Mouse (Mus musculus) stomach, embryonic 15.5 days (tissue): ENCODE data around the gene Ptpn14. TPM values are rescaled to one million over a fixed set of nuclear protein-coding genes. Genes with fewer than 3 reads are reported as not detected.

Experiments
- ATAC-seq: fragments of 200-750 bp; cut with Nextera tagmentation; 2 replicates; pipeline ENCODE4 v1.8.0; 2017; ENCODE audit warnings: low read depth, moderate number of reproducible peaks, moderate TSS enrichment; ENCODE audit not compliant: insufficient read depth, low FRiP score
- H3K27ac ChIP-seq: fragments of 300-500 bp; sonication (generic); 2 replicates; pipeline ENCODE4 v1.5.1; 2015; ENCODE audit warnings: mild to moderate bottlenecking, inconsistent platforms
- H3K27me3 ChIP-seq: fragments of 300-500 bp; sonication (generic); replicated peaks from 2 replicates; pipeline ENCODE4 v1.6.1; 2015; ENCODE audit warnings: inconsistent platforms
- H3K36me3 ChIP-seq: fragments of 300-500 bp; sonication (generic); 2 replicates; pipeline ENCODE4 v1.6.1; 2015; ENCODE audit warnings: inconsistent platforms
- H3K4me1 ChIP-seq: fragments of 300-500 bp; sonication (generic); 2 replicates; pipeline ENCODE4 v1.6.1; 2015; ENCODE audit warnings: inconsistent platforms
- H3K4me2 ChIP-seq: fragments of 300-500 bp; sonication (generic); 2 replicates; pipeline ENCODE4 v1.6.1; 2015; ENCODE audit warnings: mild to moderate bottlenecking, inconsistent platforms
- H3K4me3 ChIP-seq: fragments of 300-500 bp; sonication (generic); replicated peaks from 2 replicates; pipeline ENCODE4 v1.5.1; 2015; ENCODE audit warnings: inconsistent platforms
- H3K9ac ChIP-seq: fragments of 300-500 bp; sonication (generic); 2 replicates; pipeline ENCODE4 v1.6.1; 2015; ENCODE audit warnings: inconsistent platforms
- H3K9me3 ChIP-seq: fragments of 300-500 bp; sonication (generic); 2 replicates; pipeline ENCODE4 v1.6.1; 2016; ENCODE audit warnings: inconsistent platforms
- WGBS: fragments of 180-500 bp; shearing (Covaris S2); methylation state at CpG from one replicate; pipeline ENCODE4 v1.1.7; 2015; 5-methylcytosine and 5-hydroxymethylcytosine counted together
- polyA plus RNA-seq: library from polyadenylated mRNA; unstranded; fragments of >200 nt; fragmentation: Nextera tagmentation; extraction: Ambion mirVana; gene quantifications from 2 replicates; pipeline ENCODE4 v1.2.1, GENCODE M21; 2015

The Ptpn14 gene
- polyA plus RNA-seq, 1 experiment from 2014 or later: 7.6 TPM

DNA sequence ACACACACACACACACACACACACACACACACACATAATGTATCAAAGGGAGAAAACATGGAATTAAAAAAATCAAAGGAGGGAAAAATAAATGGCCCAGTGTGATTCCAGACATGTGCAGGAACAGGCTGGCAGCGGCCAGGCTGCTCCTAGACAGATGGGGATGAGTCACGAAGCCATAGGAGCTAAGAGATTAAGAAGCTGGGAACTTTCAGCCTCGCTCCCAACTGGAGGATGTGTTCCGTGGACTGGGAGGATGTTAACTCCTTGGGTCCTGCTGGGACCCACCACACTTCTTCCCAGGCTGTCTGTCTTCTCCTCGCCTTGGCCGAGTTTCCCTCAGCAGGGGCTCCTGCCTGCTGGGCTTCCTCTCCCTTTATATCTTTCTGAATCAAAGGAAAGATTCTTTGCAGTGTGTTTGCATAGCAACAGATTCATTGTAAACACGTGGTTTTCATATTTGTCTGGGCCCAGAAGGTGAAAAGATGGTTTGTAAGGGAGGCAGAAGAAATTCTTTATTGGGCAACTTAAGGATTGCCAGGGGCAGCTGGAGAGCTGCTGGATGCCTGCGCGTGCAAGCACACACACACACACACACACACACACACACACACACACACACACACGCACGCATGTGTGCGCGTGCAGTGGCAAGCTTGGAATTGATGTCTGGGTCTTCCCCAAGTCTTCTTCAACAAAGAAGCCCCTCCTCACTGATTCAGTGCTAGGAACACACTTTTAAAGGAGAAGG lies 72.3 kb downstream of the Ptpn14 start:
- H3K36me3 ChIP-seq: no peaks in the 10 kb centered on the region
- H3K27me3 ChIP-seq: no peaks in the 10 kb centered on the region
- no peak for ATAC-seq
- H3K9me3 ChIP-seq: no peaks in the 10 kb centered on the region
- H3K9ac ChIP-seq: no peak overlapping the region
- no peak overlapping the region for H3K4me3 ChIP-seq
- 0 out of 2 replicates have a peak overlapping the region, but pooled peaks have one; percentile 28 for H3K27ac ChIP-seq
- 58% methylated on average over 13 of the region's 13 CpGs for WGBS
- no peak overlapping the region for H3K4me2 ChIP-seq
- H3K4me1 ChIP-seq: peaks cover 5% of the 10 kb centered on the region; the same call in 1 of the 2 replicates

DNA sequence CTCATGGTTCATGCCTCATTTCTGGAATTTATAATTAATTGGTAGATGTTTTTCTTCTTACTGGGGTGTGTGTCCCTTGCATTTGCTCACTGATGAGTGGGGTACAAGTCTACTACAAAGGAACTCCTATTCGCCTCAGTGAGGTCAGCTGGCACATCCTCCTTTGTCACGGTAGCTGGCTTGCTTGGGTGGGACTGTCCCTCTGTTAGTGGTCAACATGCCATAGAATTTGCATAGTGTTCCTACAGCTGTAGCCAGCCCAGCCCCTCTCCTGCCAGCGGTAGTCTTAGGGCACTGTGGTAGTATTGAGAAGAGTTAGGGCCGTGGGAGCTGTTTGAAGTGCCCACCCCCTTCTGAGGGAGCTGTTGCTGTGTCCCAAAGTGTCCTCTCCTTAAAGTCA lies 73.2 kb downstream of the Ptpn14 start:
- WGBS: 84% methylated on average over 4 of the region's 4 CpGs
- Histone ChIP-seq H3K27ac (no peak overlapping the region), H3K9ac (no peak overlapping the region), H3K9me3 (no peaks in the 10 kb centered on the region), H3K27me3 (no peaks in the 10 kb centered on the region), H3K4me2 (no peak overlapping the region), H3K4me1 (peaks cover 5% of the 10 kb centered on the region; the same call in 1 of the 2 replicates), H3K4me3 (no peak overlapping the region), H3K36me3 (no peaks in the 10 kb centered on the region)
- ATAC-seq: no peak

DNA sequence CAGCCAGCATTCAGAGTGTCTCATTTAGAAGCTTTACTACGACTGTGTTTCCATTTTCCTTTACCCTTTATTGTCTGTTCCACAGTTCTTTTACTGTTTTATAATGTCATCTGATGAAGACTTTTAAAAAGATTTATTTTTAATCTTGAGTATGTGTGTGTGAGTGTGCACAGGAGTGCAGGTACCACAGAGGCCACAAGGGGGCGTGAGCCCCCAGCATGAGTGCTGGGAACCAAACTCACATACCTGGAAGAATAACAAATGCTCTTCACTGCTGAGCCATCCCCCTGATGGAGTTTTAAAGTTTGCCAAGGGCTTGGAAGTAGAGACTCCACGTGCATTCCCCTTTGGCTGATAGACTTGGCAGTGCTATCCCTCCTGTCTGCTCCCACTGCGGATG lies 74.5 kb downstream of the Ptpn14 start:
- no peak overlapping the region for H3K4me3 ChIP-seq
- H3K4me1 ChIP-seq: peaks cover 8% of the 10 kb centered on the region; the same call in 1 of the 2 replicates
- no peaks in the 10 kb centered on the region for H3K27me3 ChIP-seq
- no peak overlapping the region for H3K4me2 ChIP-seq
- no peak overlapping the region; the same call in 1 of the 2 replicates for H3K27ac ChIP-seq
- no peaks in the 10 kb centered on the region for H3K9me3 ChIP-seq
- 85% methylated on average over 4 of the region's 4 CpGs for WGBS
- ATAC-seq: no peak
- no peaks in the 10 kb centered on the region for H3K36me3 ChIP-seq
- H3K9ac ChIP-seq: no peak overlapping the region

DNA sequence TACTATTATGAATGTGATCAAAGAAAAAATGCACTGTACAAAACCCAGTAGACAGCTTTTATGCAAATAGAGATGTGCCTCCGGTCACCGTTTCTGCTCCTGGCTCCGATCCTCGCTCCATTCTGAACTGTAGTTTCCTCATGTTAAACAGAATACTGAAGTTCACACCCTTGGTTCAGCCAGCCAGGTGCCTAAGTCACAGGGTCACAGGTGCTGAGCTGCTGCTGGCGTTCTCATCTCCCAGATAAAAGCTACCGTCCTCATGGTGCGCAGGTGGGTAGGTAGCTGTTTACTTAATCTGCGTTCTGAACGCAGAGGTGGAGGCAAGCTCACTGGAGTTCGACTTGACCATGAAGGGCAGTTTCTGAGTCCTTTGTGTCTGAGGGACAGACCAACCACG lies 75.7 kb downstream of the Ptpn14 start:
- 68% methylated on average over 11 of the region's 11 CpGs for WGBS
- Histone ChIP-seq H3K27me3 (no peaks in the 10 kb centered on the region), H3K27ac (peak overlapping the region; percentile 35; the same call in 1 of the 2 replicates), H3K9me3 (no peaks in the 10 kb centered on the region), H3K4me2 (no peak overlapping the region), H3K36me3 (no peaks in the 10 kb centered on the region), H3K4me1 (peaks cover 8% of the 10 kb centered on the region; the same call in 1 of the 2 replicates), H3K4me3 (no peak overlapping the region), H3K9ac (no peak overlapping the region)
- no peak; the same call in 1 of the 2 replicates for ATAC-seq

DNA sequence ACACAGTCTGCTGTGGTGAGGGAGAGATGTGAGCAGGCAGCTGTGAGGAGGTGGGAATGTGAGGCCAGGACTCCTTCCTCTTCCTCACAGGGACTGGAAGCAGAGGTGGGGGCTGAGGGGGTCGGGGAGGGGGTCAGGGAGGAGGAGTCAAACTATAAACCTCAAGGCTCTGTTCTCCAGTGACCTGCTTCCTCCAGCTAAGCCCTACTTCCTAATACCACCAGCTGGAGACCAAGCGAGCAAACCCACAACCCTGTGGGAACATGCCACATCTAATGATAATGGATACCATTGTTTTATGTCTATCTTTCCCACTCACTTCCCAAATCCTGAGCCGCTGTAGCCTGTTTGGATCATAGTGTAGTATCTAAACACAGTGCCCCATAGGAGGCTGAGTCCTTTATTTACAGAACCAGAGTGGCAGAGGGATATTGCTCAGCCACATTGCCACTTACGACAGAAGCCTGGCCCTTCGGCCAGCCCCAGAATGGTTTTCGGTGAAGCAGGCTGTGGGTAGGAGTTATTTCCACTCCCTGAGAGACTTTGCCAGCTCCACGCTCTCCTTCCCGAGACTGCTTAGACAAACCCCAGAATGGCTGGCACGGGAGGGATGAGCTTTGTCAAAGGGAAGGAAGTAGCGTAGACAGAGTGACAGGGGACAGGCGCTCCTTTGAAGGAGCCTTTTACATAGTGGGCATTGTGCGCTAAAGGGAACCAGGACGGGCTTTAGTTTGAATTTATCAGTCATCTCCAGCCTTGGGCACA lies 78.6 kb downstream of the Ptpn14 start:
- Histone ChIP-seq H3K4me3 (no peak overlapping the region), H3K36me3 (no peaks in the 10 kb centered on the region), H3K4me1 (0 out of 2 replicates have a peak, but pooled peaks cover 9% of the 10 kb centered on the region), H3K27me3 (no peaks in the 10 kb centered on the region), H3K9ac (no peak overlapping the region), H3K4me2 (no peak overlapping the region), H3K9me3 (no peaks in the 10 kb centered on the region), H3K27ac (no peak overlapping the region)
- 66% methylated on average over 13 of the region's 13 CpGs for WGBS
- ATAC-seq: no peak

DNA sequence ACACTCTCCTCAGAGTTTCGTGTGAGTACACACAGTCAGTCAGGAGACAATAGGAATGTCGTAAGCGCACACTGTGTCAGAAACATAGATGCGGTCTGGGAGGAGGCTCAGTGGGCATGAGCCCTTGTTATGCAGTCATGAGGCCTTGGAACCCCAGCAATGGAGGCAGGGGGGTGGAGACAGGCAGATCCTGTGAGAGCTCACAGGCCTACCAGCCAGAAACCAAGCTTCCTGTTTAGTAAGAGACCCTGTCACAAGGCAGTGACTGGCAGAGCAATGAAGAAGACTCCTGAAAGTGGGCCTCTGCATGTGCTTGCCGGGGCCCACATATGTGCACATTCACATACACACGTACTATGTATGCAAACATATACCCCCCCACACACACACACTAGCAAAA lies 79.9 kb downstream of the Ptpn14 start:
- no peak overlapping the region for H3K4me3 ChIP-seq
- H3K9me3 ChIP-seq: no peaks in the 10 kb centered on the region
- no peak overlapping the region for H3K9ac ChIP-seq
- H3K27me3 ChIP-seq: no peaks in the 10 kb centered on the region
- H3K36me3 ChIP-seq: no peaks in the 10 kb centered on the region
- no peak overlapping the region for H3K27ac ChIP-seq
- H3K4me1 ChIP-seq: 0 out of 2 replicates have a peak, but pooled peaks cover 11% of the 10 kb centered on the region
- ATAC-seq: no peak
- 91% methylated on average over 6 of the region's 6 CpGs for WGBS
- H3K4me2 ChIP-seq: no peak overlapping the region

DNA sequence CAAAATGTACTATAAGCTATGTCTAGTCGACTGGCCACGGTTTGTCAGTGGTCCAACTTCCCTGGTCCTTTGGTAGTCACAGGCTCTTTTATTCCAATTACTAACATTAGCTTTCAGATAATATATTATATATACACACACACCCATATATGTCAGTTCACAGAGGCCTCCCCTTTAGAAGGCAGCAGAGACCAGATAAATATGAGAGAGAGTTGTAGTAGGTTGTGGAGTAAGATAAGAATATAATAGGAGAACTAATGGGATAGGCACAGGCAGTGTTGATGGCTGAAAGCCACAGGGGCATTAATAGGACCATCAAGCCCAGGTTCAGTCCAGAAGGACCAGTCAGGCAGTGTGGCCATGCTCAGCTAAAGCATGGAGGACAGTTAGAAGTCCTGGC lies 80.4 kb downstream of the Ptpn14 start:
- H3K4me2 ChIP-seq: no peak overlapping the region

DNA sequence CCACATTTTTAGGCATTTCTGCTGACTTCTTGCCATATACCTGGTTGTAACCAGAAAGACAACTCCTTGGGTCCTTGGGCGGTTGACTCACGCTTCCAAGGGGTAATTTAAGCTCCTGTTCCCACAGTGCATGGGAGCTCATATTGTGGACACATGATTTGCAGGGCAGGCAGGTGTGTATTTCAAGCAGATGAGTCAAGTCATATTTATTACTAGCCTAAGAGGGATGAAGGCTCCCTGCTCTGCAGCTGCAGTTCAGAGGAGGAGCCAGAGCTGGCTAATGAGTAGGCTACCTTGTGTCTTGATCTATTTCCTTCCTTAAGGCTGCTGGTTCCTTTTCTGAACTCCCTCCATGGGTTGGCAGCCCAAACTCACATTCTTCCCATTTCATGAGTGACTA lies 83.7 kb downstream of the Ptpn14 start:
- WGBS: 86% methylated on average over 2 of the region's 2 CpGs
- Histone ChIP-seq H3K4me3 (no peak overlapping the region), H3K9ac (no peak overlapping the region), H3K27ac (no peak overlapping the region), H3K9me3 (no peaks in the 10 kb centered on the region), H3K27me3 (no peaks in the 10 kb centered on the region), H3K4me2 (no peak overlapping the region), H3K4me1 (0 out of 2 replicates have a peak, but pooled peaks cover 4% of the 10 kb centered on the region), H3K36me3 (no peaks in the 10 kb centered on the region)
- no peak for ATAC-seq

More for the DNA sequence above, 80.4 kb downstream of the Ptpn14 start:
- H3K36me3 ChIP-seq: no peaks in the 10 kb centered on the region
- ATAC-seq: 0 out of 2 replicates have a peak, but pooled peaks have one; percentile 19
- H3K27ac ChIP-seq: no peak overlapping the region
- 74% methylated on average over 2 of the region's 2 CpGs for WGBS
- no peaks in the 10 kb centered on the region for H3K9me3 ChIP-seq
- no peak overlapping the region for H3K9ac ChIP-seq
- no peaks in the 10 kb centered on the region for H3K27me3 ChIP-seq
- H3K4me1 ChIP-seq: 0 out of 2 replicates have a peak, but pooled peaks cover 10% of the 10 kb centered on the region
- H3K4me3 ChIP-seq: no peak overlapping the region

DNA sequence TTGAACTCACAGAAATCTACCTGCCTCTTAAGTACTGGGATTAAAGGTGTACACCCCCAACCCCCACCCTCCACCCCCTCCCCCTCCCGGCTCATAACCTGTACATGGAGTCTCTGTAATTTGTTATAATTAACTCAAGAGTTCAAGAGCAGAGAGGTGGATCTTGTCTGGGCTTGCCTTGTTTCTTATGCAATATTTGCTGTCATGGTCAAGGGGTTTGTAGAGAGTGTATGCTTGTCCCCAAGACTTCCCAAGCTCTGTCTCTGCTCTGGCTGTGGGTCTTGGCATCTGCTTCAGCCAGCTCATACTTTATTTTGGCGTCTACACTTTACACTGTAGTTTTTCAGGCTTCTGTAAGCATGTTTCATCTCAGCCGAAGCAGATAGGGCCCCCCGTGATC lies 86.3 kb downstream of the Ptpn14 start:
- ATAC-seq: no peak
- peak overlapping the region; percentile 48 for H3K27ac ChIP-seq
- H3K4me3 ChIP-seq: no peak overlapping the region
- no peak overlapping the region for H3K4me2 ChIP-seq
- 62% methylated on average over 4 of the region's 4 CpGs for WGBS
- no peak overlapping the region for H3K9ac ChIP-seq
- H3K27me3 ChIP-seq: no peaks in the 10 kb centered on the region
- 0 out of 2 replicates have a peak, but pooled peaks cover 3% of the 10 kb centered on the region for H3K4me1 ChIP-seq
- H3K36me3 ChIP-seq: no peaks in the 10 kb centered on the region
- no peaks in the 10 kb centered on the region for H3K9me3 ChIP-seq

DNA sequence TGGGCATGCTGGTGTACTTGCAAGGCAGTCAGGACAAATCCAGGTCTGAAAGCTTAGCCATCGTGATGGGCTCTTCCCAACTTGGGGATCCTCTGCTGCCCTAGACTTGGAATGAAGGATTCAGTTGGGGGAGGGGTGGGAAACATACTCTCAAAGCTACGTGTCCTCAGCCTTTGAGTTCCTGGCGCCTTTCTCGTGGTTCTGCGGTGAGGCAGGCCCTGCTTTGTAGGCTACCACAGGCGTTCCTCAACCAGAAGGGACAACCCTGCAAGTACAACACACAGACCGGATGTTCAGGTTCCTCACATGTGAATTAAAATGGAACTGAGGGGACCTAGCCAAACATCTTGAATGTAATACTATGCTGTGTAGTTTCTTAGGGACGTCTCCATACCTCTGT lies 89.0 kb downstream of the Ptpn14 start:
- Histone ChIP-seq H3K4me3 (no peak overlapping the region), H3K27me3 (no peaks in the 10 kb centered on the region), H3K9me3 (no peaks in the 10 kb centered on the region), H3K9ac (no peak overlapping the region), H3K4me2 (no peak overlapping the region), H3K36me3 (no peaks in the 10 kb centered on the region), H3K27ac (peak overlapping the region; percentile 46; the same call in 1 of the 2 replicates), H3K4me1 (no peaks in the 10 kb centered on the region)
- no peak for ATAC-seq
- WGBS: 74% methylated on average over 8 of the region's 8 CpGs

DNA sequence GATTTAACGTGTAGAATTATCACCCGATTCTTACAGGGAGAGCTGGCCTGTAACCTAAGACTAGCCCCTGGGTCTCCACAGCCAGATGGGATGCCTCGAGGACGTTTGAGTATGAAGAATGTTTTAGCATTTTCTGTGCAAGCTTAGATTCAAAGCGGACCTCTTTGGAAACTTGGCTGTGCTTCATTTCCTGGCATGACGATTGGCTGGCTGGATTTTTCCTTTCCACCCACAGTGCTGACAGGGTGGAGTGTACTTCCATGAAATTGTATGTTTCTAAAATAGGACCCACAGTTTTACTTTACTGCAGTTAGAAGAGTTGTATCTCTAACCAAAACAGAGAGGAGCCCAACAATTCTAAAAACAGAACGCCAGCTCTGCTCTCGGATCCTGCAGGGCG lies 89.7 kb downstream of the Ptpn14 start:
- no peak overlapping the region for H3K4me2 ChIP-seq
- H3K27me3 ChIP-seq: no peaks in the 10 kb centered on the region
- H3K9me3 ChIP-seq: no peaks in the 10 kb centered on the region
- H3K4me3 ChIP-seq: no peak overlapping the region
- WGBS: 53% methylated on average over 9 of the region's 9 CpGs
- no peaks in the 10 kb centered on the region for H3K4me1 ChIP-seq
- H3K27ac ChIP-seq: peak overlapping the region; percentile 46
- H3K36me3 ChIP-seq: peaks cover under 1% of the 10 kb centered on the region; the same call in 1 of the 2 replicates
- no peak overlapping the region for H3K9ac ChIP-seq
- ATAC-seq: no peak

DNA sequence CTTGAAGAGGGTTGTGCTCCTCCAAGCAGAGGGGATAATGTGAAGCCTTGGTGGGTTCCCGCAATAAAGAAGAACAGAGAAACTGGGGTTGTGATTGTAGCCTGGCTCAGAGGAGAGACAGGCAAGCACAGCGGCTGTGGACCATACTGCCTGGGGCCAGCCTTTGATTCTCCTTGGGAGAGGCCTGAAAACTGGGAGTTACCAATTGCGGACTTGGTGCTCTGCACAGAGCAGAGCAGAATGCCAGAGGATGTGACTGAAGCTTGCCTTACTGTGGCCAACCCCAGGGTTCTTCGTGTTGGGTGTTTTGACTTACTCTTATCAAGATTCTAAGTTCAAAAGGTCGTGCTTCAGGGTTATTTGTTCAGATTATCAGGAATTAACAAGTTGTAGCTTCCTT lies 92.0 kb downstream of the Ptpn14 start:
- no peak for ATAC-seq
- H3K9ac ChIP-seq: no peak overlapping the region
- H3K4me2 ChIP-seq: no peak overlapping the region
- H3K27me3 ChIP-seq: no peaks in the 10 kb centered on the region
- peaks cover 8% of the 10 kb centered on the region; the same call in 1 of the 2 replicates for H3K36me3 ChIP-seq
- H3K4me1 ChIP-seq: no peaks in the 10 kb centered on the region
- 56% methylated on average over 5 of the region's 5 CpGs for WGBS
- H3K27ac ChIP-seq: no peak overlapping the region
- no peaks in the 10 kb centered on the region for H3K9me3 ChIP-seq
- H3K4me3 ChIP-seq: no peak overlapping the region
